Mouse (Mus musculus) frontal cortex, adult (tissue): ENCODE data around the gene Gm20388.
A peak's percentile ranks its signal among the peaks of the same experiment; 100 is the strongest.

Experiments used
- ATAC-seq: cut with Nextera tagmentation; 2 replicates; pipeline ENCODE4 v1.9.2; 2017; ENCODE audit warnings: mild to moderate bottlenecking, moderate library complexity, mixed read lengths; ENCODE audit not compliant: low TSS enrichment

The Gm20388 gene

GRCm38 (mm10) chr8:122073964-122074363, 2163.3 kb downstream of the Gm20388 start:
- ATAC-seq: no peak

DNA sequence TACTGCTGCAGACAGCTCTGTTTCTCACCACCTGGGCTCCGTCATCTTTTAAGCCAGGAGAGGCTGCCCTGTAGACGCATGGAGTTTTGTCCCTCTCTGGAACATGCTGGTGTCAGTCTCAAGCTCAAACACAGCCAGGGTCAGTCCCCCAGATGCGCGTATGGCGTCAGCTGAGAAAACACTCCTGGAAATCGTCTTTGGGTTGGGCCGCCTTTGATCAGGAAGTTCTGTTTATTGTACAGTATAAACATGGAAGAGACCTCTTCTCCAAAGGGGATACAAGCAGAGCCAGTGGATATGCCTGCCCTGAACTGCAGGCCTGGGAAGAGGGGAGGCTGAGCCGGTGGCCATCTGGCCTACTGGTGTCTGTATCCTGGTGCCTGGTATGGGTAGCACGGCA, 2163.8 kb downstream of the Gm20388 start:
- ATAC-seq: no peak

DNA sequence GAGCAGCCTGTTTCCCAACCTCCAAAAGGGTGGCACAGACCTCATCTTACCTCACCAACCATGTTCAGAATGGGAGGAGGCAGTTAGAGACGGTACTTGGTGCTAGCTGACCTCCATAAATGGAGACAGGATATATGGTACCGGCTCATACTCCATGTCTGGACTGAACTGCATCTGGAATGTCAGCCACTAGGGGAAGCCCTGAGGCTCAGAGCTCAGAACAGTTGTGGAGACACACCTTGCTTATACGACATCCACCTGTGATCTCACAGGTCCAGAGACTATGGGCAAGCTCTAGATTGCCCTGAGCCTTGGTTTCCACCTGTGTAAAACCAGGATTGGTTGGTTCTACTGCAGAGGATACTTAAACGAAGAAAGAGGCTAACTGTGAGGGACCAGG, 2164.3 kb downstream of the Gm20388 start:
- ATAC-seq: no peak

DNA sequence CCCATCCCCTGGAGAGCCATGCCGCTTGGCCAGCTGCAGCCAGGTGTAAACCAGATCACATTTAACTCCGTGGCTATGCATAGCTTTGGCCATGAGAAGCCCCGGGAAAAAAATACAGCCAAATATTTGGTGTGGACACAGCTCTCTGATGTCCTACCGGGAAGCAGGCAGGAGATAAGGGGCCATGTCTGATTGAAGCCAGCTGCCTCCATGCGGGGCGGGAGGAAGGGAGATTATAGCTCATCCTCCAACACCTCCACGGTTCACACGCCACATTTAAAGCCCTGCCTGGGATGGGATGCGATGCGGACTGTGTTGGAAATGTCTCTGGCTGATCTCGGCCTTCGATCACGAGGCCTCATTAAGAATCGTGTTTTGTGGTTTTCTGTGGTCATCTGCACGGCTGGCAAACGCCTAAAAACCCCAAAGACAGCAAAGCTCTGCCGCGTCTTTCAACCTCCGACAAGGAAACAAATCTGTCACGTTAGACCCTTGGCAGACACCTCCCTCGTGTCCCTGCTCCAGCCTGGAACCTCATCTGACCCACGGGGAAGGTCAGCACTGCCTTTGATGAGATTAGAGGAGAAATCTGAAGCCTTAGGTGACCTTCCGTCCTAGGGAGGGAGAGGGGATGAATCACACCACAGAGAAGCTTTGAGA, 2165.7 kb downstream of the Gm20388 start:
- no peak for ATAC-seq

DNA sequence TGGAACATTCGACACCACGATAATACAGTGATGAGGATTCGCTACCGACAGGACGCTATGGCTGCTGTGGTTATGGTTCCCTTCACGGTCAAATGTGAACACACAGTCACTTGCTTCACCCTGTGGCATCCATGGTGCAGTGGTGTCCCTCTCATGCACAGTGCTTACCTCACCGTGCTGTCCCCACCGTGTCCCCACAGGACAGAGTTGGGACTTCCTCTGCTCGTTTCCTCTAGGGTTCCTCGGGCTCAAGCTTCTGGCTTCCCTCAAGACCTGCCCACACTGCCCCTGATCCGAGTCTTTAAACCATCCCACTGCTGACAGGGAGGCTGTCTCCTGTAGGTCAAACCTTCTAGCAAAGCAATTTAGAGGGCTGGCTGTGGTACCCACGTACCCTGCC, 2167.7 kb downstream of the Gm20388 start:
- ATAC-seq: no peak

GRCm38 (mm10) chr8:122079093-122079492, 2168.5 kb downstream of the Gm20388 start:
- ATAC-seq: no peak

GRCm38 (mm10) chr8:122080347-122080746, 2169.7 kb downstream of the Gm20388 start:
- no peak for ATAC-seq

DNA sequence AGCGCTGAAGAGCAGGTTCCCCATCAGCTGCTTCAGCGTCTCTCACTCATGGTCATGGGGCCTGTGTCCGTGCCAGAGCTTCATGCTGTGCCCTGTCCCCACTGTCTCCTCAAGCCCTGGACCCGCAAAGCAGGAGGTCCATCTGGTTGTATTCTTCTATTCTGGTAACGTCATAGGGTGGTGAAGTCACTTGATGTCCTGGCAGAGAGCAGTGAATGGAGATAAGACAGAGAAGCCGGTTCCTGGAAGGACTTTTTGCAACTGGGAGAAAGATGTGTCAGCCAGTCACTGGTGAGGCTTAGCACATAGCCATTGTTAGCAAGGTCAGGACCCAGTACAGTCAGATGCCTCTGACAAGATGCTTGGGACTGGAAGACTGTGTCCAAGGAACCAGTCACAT, 2172.8 kb downstream of the Gm20388 start:
- no peak for ATAC-seq

DNA sequence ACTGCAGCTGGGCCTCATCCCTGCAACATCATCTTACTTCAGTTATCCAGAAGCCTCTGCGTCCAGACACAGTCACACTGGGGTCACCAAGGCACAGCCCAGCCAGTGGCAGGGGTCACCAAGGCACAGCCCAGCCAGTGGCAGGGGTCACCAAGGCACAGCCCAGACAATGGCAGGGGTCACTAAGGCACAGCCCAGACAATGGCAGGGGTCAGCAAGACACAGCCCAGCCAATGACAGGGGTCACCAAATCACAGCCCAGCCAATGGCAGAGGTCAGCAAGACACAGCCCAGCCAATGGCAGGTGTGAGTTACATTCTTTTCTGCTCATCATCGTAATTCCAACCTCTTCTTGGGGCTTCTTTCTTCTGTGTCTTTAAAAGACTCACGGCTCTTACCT, 2173.5 kb downstream of the Gm20388 start:
- no peak for ATAC-seq

- ATAC-seq: peak; percentile 87
Observed at GRCm38 (mm10) chr8:122084726-122085410, 2174.2 kb downstream of the Gm20388 start.

DNA sequence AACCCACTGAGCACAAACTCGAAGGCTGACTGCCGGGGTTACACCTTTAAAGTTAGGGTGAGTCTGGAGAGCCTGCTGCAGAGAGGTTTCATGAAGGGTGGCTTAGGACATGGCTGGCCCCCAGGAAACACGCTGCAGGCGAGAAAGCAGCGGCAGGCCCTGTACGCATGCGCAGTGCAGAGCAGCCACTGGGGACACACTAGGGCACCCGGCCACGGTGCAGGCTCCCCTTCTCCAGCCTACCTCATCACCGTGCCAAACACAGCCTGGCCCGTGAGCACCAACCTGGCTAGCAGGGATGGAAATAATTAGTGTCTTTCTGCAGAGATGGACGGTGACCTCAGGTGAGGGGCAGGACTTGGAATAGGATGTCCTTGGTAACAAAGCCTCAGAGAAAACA, 2175.4 kb downstream of the Gm20388 start:
- ATAC-seq: no peak

DNA sequence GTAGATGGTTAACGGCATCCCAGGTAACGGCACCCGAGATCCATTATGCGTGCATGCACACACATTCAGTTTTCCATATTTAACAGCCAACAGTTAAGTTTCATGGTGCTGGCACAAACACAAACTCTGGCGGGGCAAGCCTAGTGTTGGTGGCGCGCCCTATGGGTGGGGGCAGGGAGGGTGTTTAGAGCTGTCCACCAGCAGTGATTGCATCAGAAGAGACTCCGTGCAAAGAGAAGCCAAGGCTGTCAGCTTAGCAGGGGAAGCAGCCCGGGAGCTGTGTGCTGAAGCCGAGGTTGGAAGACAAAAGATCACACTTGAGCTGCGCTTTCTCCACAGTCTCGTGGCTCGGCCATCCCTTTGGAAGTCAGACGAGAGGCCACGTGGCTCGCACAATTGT, 2178.0 kb downstream of the Gm20388 start:
- ATAC-seq: no peak

- ATAC-seq: no peak
Observed at GRCm38 (mm10) chr8:122089186-122089700, 2178.6 kb downstream of the Gm20388 start.

DNA sequence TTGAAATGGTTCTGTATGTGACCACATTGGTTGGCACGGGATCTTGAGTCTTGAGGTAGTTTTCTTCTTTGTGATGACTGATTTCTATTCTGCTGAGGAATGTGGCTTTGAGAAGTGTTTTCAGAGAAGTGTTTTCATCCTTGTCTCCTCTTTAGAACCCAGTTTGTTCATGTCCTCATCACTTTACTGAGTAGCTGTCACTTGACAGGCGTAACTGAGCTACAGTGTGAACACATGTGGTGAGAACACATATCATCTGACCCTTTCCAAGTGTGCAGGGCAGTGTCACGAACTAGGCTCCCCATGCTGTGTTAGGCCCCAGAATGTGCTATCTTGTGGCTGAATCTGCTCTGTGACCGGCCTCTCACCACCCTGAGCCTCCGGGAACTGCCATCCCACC, 2181.8 kb downstream of the Gm20388 start:
- ATAC-seq: no peak

DNA sequence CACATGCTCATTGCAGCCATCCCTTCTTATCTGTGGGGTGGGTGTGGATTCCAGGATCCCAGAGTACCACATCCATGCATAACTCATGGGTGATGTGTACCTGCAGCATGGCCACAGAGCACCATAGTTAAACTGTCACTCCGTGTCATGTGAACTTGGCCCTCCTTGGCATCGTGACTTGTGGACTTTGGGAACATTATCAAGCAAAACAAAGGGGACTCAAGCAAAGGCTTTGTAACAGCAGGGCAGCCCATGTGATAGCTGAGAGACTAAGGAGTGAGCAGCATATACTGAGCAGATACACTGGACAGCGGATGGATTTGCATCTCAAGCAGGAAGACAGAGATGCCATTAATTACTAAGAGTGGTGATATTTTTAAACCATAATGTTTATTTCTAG, 2188.1 kb downstream of the Gm20388 start:
- ATAC-seq: no peak

GRCm38 (mm10) chr8:122099711-122100220, 2189.1 kb downstream of the Gm20388 start:
- ATAC-seq: no peak

DNA sequence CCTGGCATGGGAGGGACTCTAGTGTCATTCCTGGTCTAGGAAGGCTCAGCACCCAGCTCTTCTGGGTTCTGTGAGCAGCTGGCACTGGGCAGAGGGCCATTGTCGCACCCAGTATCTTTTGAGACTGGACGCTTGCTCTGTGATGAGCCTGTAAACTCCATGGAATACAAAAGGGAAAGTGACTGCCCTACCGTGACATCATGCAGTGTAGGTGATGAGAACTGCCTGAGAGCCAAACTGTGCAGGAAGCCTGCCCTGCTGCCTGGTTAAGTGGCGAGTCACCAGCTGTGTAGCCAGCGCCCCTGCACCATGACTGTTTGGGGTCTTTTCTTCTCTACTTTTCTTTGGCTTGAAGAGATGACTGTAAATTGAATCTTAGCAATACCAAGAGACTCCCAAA, 2191.2 kb downstream of the Gm20388 start:
- no peak for ATAC-seq

GRCm38 (mm10) chr8:122102286-122102685, 2191.6 kb downstream of the Gm20388 start:
- no peak for ATAC-seq

DNA sequence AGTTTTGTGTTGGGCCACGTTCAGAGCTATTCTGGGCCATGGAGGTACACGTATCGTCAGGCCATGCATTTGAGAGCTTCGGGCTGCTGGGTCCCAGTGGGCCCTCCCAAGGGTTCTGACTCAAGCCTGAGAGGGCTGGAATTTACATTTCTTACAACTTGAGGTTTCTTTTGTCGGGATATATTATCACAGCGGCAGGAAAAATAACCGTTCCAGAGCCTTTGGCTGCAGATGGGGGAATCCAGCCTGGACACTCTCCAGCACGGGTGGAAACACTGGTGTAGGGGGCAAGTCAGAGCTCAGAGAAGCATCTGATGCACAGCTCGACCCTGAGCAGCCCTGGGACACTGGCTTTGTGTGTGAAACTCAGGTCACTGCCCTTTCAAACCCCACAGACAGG, 2192.6 kb downstream of the Gm20388 start:
- no peak for ATAC-seq

- no peak for ATAC-seq
Observed at GRCm38 (mm10) chr8:122104658-122105057, 2194.0 kb downstream of the Gm20388 start.

DNA sequence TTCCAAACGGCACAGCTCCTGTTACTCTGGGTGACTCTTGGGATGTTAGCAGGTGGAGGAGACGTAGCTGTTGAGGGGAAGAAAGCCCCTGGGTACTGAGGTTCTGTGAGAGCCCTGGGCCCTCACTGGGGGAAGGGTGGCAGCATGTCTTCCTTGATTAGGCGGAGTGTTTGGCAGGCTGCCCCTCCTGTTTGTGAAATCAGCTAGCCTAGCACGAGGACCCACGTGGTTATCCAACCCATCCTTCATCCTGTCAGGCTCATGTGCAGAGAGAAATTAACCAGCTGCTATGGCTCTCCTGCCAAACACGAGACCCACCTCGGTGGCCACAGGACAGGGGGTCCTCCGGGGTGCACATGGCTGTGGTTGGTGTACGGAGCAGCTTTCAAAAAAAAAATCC, 2195.6 kb downstream of the Gm20388 start:
- ATAC-seq: no peak

- ATAC-seq: no peak
Observed at GRCm38 (mm10) chr8:122110240-122110866, 2199.7 kb downstream of the Gm20388 start.

DNA sequence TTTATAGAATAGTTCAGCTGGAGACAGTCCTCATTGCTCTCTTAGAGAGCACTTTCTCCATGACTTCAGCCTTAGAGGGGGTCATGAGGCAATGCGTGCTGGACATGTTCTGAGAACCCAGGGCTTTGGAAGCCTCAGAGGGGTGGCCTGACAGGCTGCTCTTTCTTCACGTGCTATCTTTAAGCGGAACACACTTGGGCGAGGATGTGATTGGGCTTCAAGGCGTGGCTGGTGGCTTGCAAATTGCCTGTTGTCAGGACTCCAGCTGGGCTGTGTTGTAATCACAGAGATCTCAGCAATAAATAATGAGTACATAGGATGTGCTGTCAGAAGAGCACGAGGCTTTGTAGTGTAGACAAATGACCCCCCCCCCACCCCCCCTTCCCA, 2200.2 kb downstream of the Gm20388 start:
- ATAC-seq: no peak
